ENCODE assay signal across 11 mouse cellular contexts in genomic region chr4:124811347-124811975, GRCm38 (mm10). TPM values are rescaled to one million over a fixed set of nuclear protein-coding genes. Genes with fewer than 3 reads are reported as not detected.
DNase-seq lines count a peak whose midpoint lies in the region; ATAC-seq lines count a peak whose summit lies in the region.
"Had no signal": no experiment of that assay in that cellular context is flagged by ENCODE, and none has a peak within 500 bp of the region (broad histone marks: within the 10 kb centered on the region; RNA-seq: fewer than 3 reads in every experiment).

No protein-coding gene starts in this region.

- H3K36me3 ChIP-seq in midbrain, embryonic 15.5 days (replicated peaks) = peaks cover 3% of the 10 kb centered on the region; the same call in 1 of the 2 replicates
- no peaks in the 10 kb centered on the region; the same call in none of the 2 replicates for H3K36me3 ChIP-seq in midbrain, embryonic 16.5 days (ENCODE audit: control insufficient read depth, insufficient read depth, low read length)

- H3K27ac ChIP-seq in midbrain, embryonic 15.5 days = 0 out of 2 replicates have a peak overlapping the region, but pooled peaks have one; percentile 6
- H3K27ac ChIP-seq in midbrain, embryonic 16.5 days (ENCODE audit: low read length) = no peak overlapping the region

- no peaks in the 10 kb centered on the region for H3K9me3 ChIP-seq in midbrain, embryonic 15.5 days
- H3K9me3 ChIP-seq in midbrain, embryonic 16.5 days (replicated peaks; ENCODE audit: control insufficient read depth, low read length, poor library complexity, severe bottlenecking) = no peaks in the 10 kb centered on the region

- no peak overlapping the region for H3K9ac ChIP-seq in midbrain, embryonic 15.5 days
- H3K9ac ChIP-seq in midbrain, embryonic 16.5 days (ENCODE audit: low read depth, low read length) = no peak overlapping the region
- H3K9ac ChIP-seq: lung, embryonic 14.5 days had no signal

- H3K4me1 ChIP-seq in midbrain, embryonic 15.5 days = peaks cover 22% of the 10 kb centered on the region
- H3K4me1 ChIP-seq in midbrain, embryonic 16.5 days (ENCODE audit: control insufficient read depth, insufficient read depth, low read length) = peaks cover 7% of the 10 kb centered on the region

- ATAC-seq in midbrain, embryonic 15.5 days (replicated peaks) = no peak
- ATAC-seq in midbrain, embryonic 16.5 days = no peak
- ATAC-seq: intestine, embryonic 16.5 days had no signal

- 18% methylated on average over 9 of the region's 9 CpGs for WGBS in midbrain, embryonic 15.5 days
- WGBS in midbrain, embryonic 16.5 days = 12% methylated on average over 9 of the region's 9 CpGs

- no peak overlapping the region for H3K4me2 ChIP-seq in midbrain, embryonic 15.5 days
- no peak overlapping the region for H3K4me2 ChIP-seq in midbrain, embryonic 16.5 days (ENCODE audit: low read length)
- H3K4me2 ChIP-seq: lung, embryonic 14.5 days had no signal

- no peak overlapping the region for H3K4me3 ChIP-seq in midbrain, embryonic 15.5 days
- no peak overlapping the region for H3K4me3 ChIP-seq in midbrain, embryonic 16.5 days (ENCODE audit: low read depth, low read length)

- DNase-seq in frontal cortex, postnatal 36 days (ENCODE audit: low spot score in 2 of 2) = peak; percentile 61 to 72
- peak; percentile 57 to 74 for DNase-seq in left cerebral cortex, adult 18-20 months (ENCODE audit: low spot score in 2 of 2)
- DNase-seq in telencephalon, adult 2 months (ENCODE audit: low read depth, low spot score) = peak; percentile 76
- DNase-seq in thymus, postnatal 14 days = no peak
- no peak for DNase-seq in lung, postnatal 14 days
- DNase-seq: lung, embryonic 14.5 days; thymus, adult 18-20 months had no signal

- no peaks in the 10 kb centered on the region for H3K27me3 ChIP-seq in midbrain, embryonic 15.5 days (replicated peaks)
- no peaks in the 10 kb centered on the region for H3K27me3 ChIP-seq in midbrain, embryonic 16.5 days (ENCODE audit: control insufficient read depth, insufficient read depth, low read depth, low read length)

RNA-seq across cellular contexts. Expression of gene Mtf1, which starts 9.6 kb away (rescaled TPM):
- 13.7 and 16.0 TPM in 2 replicates for polyA plus RNA-seq in midbrain, embryonic 15.5 days (2015; fragmentation: Nextera tagmentation; extraction: Ambion mirVana)
- polyA plus RNA-seq in midbrain, embryonic 16.5 days (2015; fragmentation: Nextera tagmentation; extraction: Ambion mirVana) = 9.9 and 10.9 TPM in 2 replicates
- total RNA-seq in left cerebral cortex, adult 18-20 months (2021) = 10 to 100 TPM; 25.8 to 27.8 TPM

RNA-seq across cellular contexts. Expression of gene Yrdc, which starts 39.0 kb away (rescaled TPM):
- 49.2 and 50.5 TPM in 2 replicates for polyA plus RNA-seq in midbrain, embryonic 15.5 days (2015; fragmentation: Nextera tagmentation; extraction: Ambion mirVana)
- 39.1 and 41.6 TPM in 2 replicates for polyA plus RNA-seq in midbrain, embryonic 16.5 days (2015; fragmentation: Nextera tagmentation; extraction: Ambion mirVana)
- 10 to 100 TPM; 38.3 to 39.3 TPM for total RNA-seq in left cerebral cortex, adult 18-20 months (2021)

RNA-seq across cellular contexts. Expression of gene 1110065P20Rik, which starts 39.5 kb away (rescaled TPM):
- polyA plus RNA-seq in midbrain, embryonic 15.5 days (2015; fragmentation: Nextera tagmentation; extraction: Ambion mirVana) = 94.8 and 95.8 TPM in 2 replicates
- 81.9 and 94.4 TPM in 2 replicates for polyA plus RNA-seq in midbrain, embryonic 16.5 days (2015; fragmentation: Nextera tagmentation; extraction: Ambion mirVana)
- 10 to 100 TPM; 73.1 to 75.8 TPM for total RNA-seq in left cerebral cortex, adult 18-20 months (2021)

RNA-seq across cellular contexts. Expression of gene Maneal, which starts 50.5 kb away (rescaled TPM):
- 13.8 and 14.2 TPM in 2 replicates for polyA plus RNA-seq in midbrain, embryonic 15.5 days (2015; fragmentation: Nextera tagmentation; extraction: Ambion mirVana)
- 10.3 and 11.0 TPM in 2 replicates for polyA plus RNA-seq in midbrain, embryonic 16.5 days (2015; fragmentation: Nextera tagmentation; extraction: Ambion mirVana)
- total RNA-seq in left cerebral cortex, adult 18-20 months (2021) = 10 to 100 TPM; 53.8 to 55.5 TPM
- total RNA-seq: neutrophil, adult 5-6 weeks had no signal

Comparison
In these comparisons a context has a peak if more than half of its experiments do, and no peak if none do; other contexts are left out.
1. DNase-seq: peak in frontal cortex, postnatal 36 days (2 of 2), left cerebral cortex, adult 18-20 months (2 of 2) and telencephalon, adult 2 months (single experiment); none in thymus, postnatal 14 days (single experiment) and lung, postnatal 14 days (single experiment).